Mouse (Mus musculus): Measurements from ENCODE around the gene Lonp2. TPM values are rescaled to one million over a fixed set of nuclear protein-coding genes. Genes with fewer than 3 reads are reported as not detected.

The Lonp2 gene
- total RNA-seq, 2 experiments from 2014 or later, result 41.8 to 46.5 TPM

GRCm38 (mm10) chr8:86623551-86623910, 312 bp upstream of the Lonp2 start:
- no peak for DNase-seq

GRCm38 (mm10) chr8:86624915-86625314, 1.1 kb downstream of the Lonp2 start:
- no peak for DNase-seq

DNA sequence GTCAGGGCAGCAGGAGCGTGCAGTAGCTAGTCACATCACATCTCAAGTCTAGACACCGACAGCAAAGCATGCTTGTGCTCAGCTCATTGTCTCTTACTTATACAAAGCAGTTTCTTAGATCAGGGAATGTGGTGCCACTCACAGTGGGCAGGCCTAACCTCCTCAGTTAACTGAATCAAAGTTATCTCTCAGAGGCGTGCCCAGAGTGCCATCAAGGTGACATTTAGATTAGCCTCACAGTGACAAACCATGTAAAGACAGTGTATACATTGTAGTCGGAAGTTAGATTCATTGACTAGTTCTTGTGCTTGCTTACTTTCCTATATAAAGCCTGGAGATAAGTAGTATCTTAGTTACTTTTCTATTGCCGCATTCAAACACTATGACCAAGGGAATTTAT, 6.4 kb downstream of the Lonp2 start:
- no peak for DNase-seq

DNA sequence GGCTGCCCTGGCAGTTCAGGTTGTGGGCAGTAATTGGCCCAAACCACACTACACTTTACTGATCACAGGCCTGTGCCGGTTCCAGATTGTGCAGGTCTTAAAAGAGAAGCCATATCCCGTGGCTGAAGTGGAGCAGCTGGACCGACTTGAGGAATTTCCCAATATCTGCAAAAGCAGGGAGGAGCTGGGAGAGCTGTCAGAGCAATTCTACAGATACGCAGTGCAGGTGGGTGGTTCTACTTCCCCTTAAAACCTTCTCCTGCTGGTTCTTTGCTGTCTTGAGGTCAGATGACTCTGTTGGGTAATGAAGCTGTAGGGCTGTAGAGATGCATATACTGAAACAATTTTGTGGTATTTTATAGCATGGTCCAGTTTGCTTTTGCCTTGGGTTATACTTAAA, 7.6 kb downstream of the Lonp2 start:
- no peak for DNase-seq

- no peak for DNase-seq
Measured at GRCm38 (mm10) chr8:86637826-86638225, 14.0 kb downstream of the Lonp2 start.

- no peak for DNase-seq
Measured at GRCm38 (mm10) chr8:86638981-86639380, 15.1 kb downstream of the Lonp2 start.

DNA sequence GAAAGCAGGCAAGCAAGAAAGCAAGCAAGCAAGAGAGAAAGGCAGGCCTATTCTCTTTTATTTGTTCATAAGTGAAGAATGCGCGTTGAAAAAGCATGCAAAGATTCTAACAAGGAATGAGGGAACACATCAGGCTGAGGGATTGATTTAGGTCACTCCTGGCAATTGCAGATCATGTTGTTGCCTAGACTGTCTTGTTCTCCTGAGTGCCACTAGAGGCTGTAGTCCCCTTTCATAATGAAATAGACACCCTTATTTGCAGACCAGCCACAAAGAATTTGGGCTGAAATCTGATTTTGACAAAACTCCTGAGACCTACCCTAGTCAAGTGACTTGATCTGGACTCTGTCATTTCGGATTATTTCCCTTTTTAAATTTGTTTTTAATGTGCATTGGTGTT, 18.8 kb downstream of the Lonp2 start:
- no peak for DNase-seq

DNA sequence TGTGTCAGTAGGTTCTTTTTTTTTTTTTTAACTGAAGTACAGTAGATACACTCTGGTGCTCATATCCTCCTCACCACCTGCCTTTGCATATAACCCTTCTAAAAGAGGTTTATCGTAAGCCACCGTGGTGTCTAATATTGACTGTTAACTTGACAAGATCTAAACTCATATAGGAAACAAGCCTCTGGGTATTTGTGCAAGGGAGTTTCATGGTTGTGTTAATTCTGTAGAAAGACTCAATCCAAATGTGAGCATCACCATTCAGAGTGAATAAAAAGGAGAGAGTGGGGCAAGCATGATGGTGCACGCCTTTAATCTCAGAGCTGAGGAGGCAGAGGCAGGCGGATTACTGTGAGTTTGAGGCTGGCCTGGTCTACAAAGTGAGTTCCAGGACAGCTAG, 20.8 kb downstream of the Lonp2 start:
- no peak for DNase-seq

DNA sequence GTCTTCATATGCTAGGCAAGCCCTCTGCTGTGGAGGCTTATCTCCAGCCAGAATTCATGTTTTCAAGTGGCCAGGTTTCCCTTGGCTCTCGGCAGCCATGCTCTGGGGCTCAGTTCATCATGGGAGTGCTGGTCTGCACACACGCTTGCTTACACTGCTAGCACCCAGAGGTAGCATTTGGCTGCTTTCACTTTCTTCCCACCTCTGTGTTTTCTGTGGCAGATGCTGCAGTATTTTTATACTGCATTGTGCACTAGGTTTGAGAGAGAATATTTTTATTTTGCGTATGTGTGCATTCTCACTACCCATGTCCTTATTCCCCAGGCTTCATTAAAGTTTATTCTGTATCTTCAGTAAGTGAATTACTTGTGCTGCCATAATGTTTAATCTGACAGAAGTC, 23.9 kb downstream of the Lonp2 start:
- no peak for DNase-seq

DNA sequence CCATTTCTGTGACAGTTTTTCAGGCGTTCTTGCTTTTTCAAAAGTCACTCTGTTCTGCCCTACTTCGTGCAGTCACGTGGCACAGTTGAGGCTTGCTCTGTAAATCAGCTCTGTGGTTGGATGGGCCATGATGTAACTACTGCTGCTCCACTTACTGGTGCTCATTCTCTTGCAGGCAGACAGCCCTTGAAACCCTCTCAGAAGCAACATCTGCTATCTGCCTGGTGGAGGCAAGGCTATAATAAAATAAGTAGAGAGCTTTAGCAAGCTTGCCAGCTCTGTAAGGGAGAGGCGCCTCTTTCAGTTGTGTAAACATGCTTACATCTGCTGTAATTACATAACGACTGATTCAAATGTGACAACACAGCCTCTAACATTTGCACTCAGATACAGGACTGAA, 27.6 kb downstream of the Lonp2 start:
- peak; percentile 8 for DNase-seq

- DNase-seq, result no peak
Measured at GRCm38 (mm10) chr8:86652546-86652945, 28.7 kb downstream of the Lonp2 start.

- no peak for DNase-seq
Measured at GRCm38 (mm10) chr8:86654578-86654977, 30.7 kb downstream of the Lonp2 start.

- DNase-seq, result no peak
Measured at GRCm38 (mm10) chr8:86668750-86669149, 44.9 kb downstream of the Lonp2 start.

DNA sequence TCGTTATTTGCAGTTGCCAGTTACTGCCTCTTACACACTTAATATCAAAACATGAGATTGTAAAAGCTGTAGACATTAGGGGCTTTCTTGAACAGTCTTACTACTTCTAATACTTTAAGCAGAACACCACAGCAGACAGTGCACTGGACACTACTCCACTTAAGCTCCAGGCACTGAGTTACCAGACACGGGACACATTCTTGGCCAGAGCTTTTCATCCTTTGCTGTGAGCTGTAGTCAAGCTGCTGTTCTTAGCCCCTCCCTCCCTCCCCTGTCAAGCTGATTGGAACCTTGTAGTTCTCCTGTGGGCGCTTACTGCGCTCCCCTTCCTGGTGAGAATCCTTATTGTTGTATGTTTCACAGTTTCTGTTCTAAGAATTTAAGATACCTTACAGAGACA, 45.4 kb downstream of the Lonp2 start:
- DNase-seq, result no peak

DNA sequence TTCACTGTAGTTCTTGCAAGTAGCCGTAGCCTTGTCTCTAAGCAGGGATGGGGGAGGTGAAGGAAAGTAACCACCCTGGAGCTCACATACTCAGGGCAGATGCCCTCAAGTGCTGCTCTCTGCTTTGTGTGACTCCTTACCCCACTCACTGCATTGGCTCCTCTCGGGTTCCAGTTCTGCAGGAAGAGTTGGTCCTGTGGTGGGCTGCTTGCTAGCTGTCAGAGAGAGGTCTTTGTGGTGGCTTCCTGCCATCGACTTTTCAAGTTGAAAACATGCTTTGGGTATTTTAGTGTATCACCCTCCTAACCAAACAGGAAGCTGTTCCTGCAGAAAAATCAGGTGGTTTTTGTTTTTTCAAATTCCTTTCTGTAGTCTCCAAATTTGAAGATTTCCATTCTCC, 62.8 kb downstream of the Lonp2 start:
- DNase-seq, result no peak

DNA sequence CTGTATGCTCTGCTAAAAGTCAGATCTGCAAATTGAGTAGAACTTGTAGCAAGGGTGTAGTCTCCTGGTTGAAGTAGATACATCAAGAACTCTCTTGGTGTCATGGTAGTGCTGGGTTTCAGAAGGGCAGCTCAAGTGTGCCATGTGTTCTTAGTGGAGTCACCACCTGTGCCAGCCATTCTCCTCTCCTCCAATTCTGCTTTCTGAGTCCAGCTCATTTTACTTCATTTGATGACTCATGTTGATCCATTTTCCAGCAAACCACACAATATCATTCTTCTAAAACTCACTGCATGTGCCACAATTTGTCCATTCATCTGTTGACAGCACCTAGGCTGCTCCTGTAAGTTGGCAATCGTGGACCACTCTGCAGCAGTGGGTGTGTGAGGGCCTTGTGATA, 68.3 kb downstream of the Lonp2 start:
- DNase-seq, result no peak

DNA sequence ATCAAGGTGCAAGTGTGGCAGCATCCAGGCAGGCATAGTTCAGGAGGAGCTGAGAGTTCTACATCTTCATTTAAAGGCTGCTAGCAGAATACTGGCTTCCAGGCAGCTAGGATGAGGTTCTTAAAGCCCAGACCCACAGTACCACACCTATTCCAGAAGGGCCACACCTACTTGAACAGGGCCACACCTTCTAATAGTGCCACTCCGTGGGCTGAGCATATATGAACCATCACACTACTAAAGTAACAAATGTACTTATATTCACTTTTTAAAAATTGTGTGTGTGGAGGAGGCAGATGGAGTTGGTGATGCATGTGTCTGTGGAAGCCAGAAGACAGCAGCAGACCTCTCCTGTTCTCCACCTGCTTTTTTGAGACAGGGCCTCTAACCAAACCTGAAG, 70.2 kb downstream of the Lonp2 start:
- DNase-seq, result no peak

- DNase-seq, result no peak
Measured at GRCm38 (mm10) chr8:86695703-86696102, 71.9 kb downstream of the Lonp2 start.

DNA sequence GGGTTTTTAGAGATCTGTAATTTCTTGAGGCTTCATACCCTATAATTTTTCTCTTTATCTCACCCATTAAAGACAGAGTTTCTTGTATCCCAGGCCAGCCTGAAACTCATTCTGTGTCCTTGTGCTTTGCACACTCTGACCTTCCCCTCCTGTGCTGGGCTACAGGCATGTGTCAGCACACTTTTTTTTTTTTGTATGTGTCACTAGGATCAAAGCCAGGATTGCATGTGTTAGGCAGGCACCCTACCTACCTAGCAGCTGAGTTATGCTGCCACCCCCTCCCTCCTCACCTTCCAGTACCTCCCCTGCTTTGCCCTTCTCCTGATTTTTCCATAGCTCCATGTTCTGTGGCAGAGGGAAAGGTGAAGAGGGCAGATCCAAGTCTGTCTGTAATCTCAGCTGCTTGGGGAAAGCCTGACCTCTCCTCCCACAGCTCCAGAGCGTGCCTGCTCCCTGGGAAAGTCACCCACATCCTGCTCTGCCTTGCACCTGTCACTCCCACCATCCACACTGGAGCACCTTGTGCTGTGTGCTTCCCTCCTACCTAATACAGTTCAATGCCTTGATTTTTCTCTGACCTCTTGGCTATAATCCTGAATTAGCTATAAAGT, 75.1 kb downstream of the Lonp2 start:
- DNase-seq, result no peak

GRCm38 (mm10) chr8:86699471-86699870, 75.6 kb downstream of the Lonp2 start:
- DNase-seq, result no peak

- DNase-seq, result no peak
Measured at GRCm38 (mm10) chr8:86702453-86702852, 78.6 kb downstream of the Lonp2 start.

DNA sequence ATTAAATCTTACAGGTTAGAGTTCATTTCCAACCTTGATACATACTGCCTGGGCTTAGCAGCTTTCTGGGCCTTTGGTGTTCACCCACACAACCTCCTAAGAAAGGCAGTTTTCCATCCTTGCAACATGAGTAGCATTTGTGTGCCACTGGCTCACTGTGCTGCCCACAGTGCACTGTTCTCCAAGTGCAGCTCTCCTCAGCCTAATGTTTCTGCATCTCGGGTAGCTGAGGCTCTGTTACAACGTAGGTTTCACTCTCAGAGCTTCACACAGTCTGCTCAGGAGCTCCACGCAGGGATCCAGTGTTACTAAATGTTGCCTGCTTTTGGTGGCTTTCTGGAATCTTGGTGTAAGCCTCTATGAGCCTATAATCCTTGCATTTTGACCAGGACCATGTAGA, 81.5 kb downstream of the Lonp2 start:
- DNase-seq, result no peak

DNA sequence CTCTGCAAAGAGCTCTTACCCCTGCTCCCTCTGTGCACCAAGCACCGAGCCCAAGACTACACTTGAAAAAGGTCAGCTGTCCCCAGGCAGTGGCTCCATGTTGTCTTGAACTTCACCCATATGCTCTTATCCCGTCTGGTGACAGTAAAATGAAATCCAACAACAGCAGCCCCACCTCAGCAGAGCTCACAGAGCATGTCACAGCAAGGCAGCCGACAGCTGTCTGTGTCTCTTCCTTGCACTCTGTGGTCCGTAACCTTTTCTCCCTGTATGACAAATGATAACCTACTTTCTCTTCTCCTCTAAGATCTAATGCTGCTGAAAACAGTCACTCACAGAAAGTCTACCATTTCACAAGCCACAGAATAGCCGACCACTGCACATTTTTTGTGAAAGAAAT, 82.9 kb downstream of the Lonp2 start:
- no peak for DNase-seq

DNA sequence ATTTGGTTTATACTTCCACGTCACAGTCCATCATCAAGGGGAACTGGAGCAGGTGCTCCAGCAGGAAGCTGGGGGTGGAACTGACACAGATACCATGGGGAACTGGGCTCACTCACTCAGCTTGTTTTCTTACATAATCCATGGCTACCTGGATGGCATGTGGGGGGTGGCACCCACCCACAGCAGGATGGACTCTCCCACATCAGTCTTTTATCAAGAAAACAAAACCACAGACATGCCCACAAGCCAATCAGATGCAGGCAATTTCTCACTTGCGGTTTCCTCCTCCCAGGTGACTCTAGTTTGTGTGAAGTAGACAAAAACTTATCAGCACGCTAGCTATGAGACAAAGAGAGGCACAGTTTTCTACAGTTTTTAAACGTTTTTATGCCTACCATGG, 84.0 kb downstream of the Lonp2 start:
- DNase-seq, result no peak

- DNase-seq, result no peak
Measured at GRCm38 (mm10) chr8:86712594-86712993, 88.8 kb downstream of the Lonp2 start.
